Mouse (Mus musculus): ENCODE data around the gene Cyth2. TPM values are rescaled to one million over a fixed set of nuclear protein-coding genes. Genes with fewer than 3 reads are reported as not detected.

The Cyth2 gene
- polyA plus RNA-seq, 1 experiment = 42.6 TPM

DNA sequence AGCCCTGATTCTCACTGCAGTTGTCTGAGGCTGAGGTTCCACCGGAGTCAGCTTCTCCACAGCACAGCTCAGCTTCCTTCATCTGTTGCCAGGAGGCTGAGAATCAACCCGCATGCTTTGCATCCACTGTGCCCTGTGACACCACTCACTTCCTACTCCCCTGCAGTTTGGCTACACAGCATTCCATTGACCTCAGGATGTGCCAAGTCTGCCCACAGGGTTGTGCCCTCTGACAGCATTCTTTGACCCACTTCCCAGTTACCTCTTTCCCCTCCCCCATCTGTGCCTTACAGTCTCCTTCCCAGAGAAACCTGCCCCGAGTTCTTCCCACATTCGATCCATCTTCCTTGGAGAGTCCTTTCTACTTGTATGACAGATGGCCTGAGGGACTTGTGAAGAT is 32.1 kb downstream of the Cyth2 start:
- TF ChIP-seq CTCF (IDR thresholded peaks at IDR 0.05; ENCODE audit: insufficient read depth, low read length) (no peak), POLR2A (IDR thresholded peaks at IDR 0.05; ENCODE audit: borderline replicate concordance, extremely low read depth, low read depth, low read length) (no peak)
- H3K4me1 ChIP-seq (ENCODE audit: control insufficient read depth, insufficient read depth, low read length) = no peaks in the 10 kb centered on the region
- 50% methylated on average over 4 of the region's 4 CpGs for WGBS
- no peak for DNase-seq
- H3K4me3 ChIP-seq (replicated peaks; ENCODE audit: extremely low read depth, low read depth, low read length) = no peak overlapping the region

DNA sequence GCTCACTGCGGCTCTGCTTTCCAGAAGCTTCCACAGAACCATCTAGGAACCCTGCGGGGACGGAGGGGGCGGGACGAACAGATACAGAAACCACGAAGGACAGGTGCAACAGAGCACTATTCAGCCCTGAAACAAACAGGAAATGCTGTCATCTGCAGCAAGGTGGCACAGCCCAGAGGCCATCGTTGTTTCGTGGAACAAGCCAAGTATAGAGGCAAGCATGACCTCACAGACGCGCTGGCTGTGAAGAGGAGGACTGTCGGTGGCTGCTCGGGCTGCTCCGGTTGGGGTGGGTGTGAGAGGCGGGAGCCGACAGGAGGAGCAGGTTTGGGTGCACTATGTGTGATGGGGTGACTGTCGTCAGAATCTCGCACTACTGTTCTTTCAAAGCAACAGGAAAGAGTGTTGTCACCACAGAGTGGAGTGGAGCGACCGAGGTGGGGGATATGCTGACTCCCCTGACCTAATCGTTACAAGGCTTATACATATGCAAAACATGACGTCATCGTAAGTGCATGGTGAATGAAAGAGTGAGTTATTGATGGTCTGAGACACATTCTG is 35.2 kb downstream of the Cyth2 start:
- DNase-seq = no peak
- 13% methylated on average over 22 of the region's 22 CpGs for WGBS
- Histone ChIP-seq H3K4me1 (ENCODE audit: control insufficient read depth, insufficient read depth, low read length) (no peaks in the 10 kb centered on the region), H3K4me3 (replicated peaks; ENCODE audit: extremely low read depth, low read depth, low read length) (no peak overlapping the region)
- TF ChIP-seq POLR2A (IDR thresholded peaks at IDR 0.05; ENCODE audit: borderline replicate concordance, extremely low read depth, low read depth, low read length) (no peak), CTCF (IDR thresholded peaks at IDR 0.05; ENCODE audit: insufficient read depth, low read length) (no peak)

DNA sequence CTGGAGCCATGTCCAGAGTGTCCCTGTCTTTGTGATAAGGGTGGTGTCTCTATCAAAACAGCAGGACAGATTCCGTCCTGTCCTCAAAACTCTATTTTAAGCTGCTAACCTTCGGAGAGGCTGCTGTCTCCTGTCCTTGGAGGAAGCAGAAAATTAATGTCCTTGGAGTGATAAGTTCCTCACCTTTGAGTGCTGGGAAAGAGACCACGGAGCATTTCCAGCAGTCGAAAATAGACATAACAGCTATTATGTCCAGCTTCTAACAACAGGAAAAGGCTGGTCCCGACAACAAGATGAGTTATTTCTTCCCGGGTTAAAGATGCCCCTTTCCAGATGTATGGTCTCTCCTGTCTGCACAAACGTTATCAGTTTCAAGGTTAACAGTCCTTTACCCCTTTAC is 39.1 kb downstream of the Cyth2 start:
- no peaks in the 10 kb centered on the region for H3K4me1 ChIP-seq (ENCODE audit: control insufficient read depth, insufficient read depth, low read length)
- no peak for DNase-seq
- no peak overlapping the region for H3K4me3 ChIP-seq (replicated peaks; ENCODE audit: extremely low read depth, low read depth, low read length)
- TF ChIP-seq POLR2A (IDR thresholded peaks at IDR 0.05; ENCODE audit: borderline replicate concordance, extremely low read depth, low read depth, low read length) = no peak
- TF ChIP-seq CTCF (IDR thresholded peaks at IDR 0.05; ENCODE audit: insufficient read depth, low read length) = no peak
- WGBS = 47% methylated on average over 7 of the region's 7 CpGs

DNA sequence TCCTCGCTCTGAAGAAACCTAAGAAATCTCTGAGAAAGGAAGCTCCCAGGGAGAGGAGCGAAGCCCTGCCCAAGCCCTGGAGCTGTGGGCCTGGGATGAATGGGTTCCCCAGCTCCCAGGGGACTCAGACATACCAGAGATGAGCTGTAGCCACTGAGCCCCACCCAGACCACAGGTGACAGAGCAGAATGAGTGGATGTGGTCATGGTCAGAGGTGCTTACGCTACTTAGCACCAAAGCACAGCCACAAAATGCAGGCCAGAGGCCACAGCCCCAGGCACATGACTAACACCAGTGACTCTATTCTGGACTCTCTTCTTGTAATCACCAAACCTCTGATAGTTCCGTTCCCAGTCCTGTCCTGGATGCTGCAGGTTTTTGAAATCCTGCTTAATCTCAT is 43.3 kb downstream of the Cyth2 start:
- Histone ChIP-seq H3K4me1 (ENCODE audit: control insufficient read depth, insufficient read depth, low read length) (no peaks in the 10 kb centered on the region), H3K4me3 (replicated peaks; ENCODE audit: extremely low read depth, low read depth, low read length) (no peak overlapping the region)
- no peak for DNase-seq
- TF ChIP-seq CTCF (IDR thresholded peaks at IDR 0.05; ENCODE audit: insufficient read depth, low read length) = no peak
- no peak for TF ChIP-seq POLR2A (IDR thresholded peaks at IDR 0.05; ENCODE audit: borderline replicate concordance, extremely low read depth, low read depth, low read length)
- WGBS = 69% methylated on average over 4 of the region's 4 CpGs

DNA sequence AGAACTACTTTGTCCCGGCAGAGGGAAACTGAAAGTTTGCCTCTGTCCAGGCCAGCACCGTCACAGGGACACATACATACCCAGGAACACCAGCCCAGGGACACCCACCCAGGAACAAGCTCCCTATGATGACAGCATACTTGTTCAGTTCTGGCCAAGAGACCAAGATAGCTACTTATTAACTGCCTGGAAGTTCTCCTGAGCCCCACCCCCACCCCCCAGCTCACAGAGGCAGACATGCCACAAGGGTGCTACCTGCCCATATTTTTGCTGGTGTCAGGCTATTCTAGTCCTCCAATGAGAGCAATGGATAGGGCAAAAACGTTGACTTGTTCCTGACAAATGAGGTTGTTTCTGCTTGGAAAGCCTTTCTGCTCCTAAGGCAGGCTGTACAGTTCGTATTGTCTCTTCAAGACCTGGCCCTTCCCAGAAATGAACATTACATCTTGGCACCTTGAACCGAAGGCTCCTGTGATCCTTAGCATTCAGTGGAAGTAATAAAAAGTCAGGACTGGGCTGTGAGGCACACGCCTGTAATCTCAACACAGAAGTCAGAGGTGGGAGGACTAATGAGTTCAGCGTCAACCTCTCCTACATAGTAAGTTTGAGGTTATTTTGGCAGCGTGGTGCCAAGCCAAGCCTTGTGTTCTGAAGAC is 43.8 kb downstream of the Cyth2 start:
- TF ChIP-seq POLR2A (IDR thresholded peaks at IDR 0.05; ENCODE audit: borderline replicate concordance, extremely low read depth, low read depth, low read length) = no peak
- DNase-seq = no peak
- 55% methylated on average over 8 of the region's 8 CpGs for WGBS
- Histone ChIP-seq H3K4me3 (replicated peaks; ENCODE audit: extremely low read depth, low read depth, low read length) (no peak overlapping the region), H3K4me1 (ENCODE audit: control insufficient read depth, insufficient read depth, low read length) (no peaks in the 10 kb centered on the region)

DNA sequence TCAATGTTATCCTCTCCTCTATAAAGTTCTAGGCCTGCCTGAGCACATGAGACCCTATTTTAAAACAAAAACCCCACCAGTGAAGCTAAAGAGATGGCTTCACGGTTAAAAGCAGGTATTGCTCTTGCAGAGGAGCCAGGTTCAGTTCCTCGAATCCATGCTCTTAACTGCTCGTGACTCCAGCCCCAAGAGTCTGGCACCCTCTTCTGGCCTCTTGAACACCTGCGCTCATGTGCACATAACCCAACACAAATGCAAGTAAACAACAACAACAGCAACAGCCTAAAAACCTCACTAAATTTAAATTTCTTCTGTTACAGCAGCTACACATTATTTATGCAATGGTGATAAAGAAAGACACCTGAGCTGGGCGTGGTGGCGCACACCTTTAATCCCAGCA is 46.9 kb downstream of the Cyth2 start:
- Histone ChIP-seq H3K4me3 (replicated peaks; ENCODE audit: extremely low read depth, low read depth, low read length) (no peak overlapping the region), H3K4me1 (ENCODE audit: control insufficient read depth, insufficient read depth, low read length) (no peaks in the 10 kb centered on the region)
- whole genome bisulfite sequencing = 91% methylated on average over 6 of the region's 6 CpGs
- TF ChIP-seq POLR2A (IDR thresholded peaks at IDR 0.05; ENCODE audit: borderline replicate concordance, extremely low read depth, low read depth, low read length) (no peak), CTCF (IDR thresholded peaks at IDR 0.05; ENCODE audit: insufficient read depth, low read length) (no peak)
- DNase-seq = no peak

DNA sequence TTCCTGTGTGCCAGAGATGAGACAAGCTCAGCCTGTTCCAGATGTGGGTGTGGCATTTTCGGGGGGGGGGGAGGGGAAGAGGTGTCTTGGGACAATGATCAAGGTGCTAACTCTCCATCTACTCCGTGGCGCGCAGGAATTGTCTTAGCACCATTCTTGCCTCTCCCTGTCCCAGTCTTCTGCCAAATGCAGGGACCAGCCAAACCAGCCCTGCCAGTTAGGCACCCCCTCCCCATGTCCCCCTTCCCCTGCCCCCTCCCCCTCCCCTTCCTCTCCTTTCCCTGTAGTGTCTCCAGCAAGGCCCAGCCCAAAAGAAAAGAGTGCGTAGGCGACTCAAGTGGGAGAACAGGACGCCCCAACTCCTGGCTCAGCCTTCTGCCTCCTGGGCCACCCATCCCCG is 47.6 kb downstream of the Cyth2 start:
- no peaks in the 10 kb centered on the region for H3K4me1 ChIP-seq (ENCODE audit: control insufficient read depth, insufficient read depth, low read length)
- no peak for DNase-seq
- H3K4me3 ChIP-seq (replicated peaks; ENCODE audit: extremely low read depth, low read depth, low read length) = no peak overlapping the region
- WGBS = 34% methylated on average over 8 of the region's 8 CpGs
- no peak for TF ChIP-seq POLR2A (IDR thresholded peaks at IDR 0.05; ENCODE audit: borderline replicate concordance, extremely low read depth, low read depth, low read length)

DNA sequence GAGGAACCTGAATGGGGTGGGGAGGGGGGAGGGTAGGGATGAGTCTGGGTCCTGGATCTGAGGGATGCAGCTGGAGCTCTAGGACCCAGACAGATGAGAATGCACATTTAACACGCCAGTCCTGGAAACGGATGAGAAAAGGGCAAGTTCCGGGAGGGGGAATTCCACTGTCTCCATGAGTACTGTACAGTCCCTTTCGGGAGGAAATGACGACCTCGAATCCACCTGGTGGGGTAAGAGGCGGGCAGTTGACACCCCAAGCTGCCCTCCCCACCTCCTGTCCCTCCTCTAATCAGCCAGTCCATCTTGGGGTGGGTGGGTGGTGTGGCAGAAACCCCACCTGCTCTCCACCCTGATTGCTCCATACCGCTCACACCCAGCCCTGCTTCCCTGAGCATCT is 48.4 kb downstream of the Cyth2 start:
- TF ChIP-seq CTCF (IDR thresholded peaks at IDR 0.05; ENCODE audit: insufficient read depth, low read length) = no peak
- no peak for TF ChIP-seq POLR2A (IDR thresholded peaks at IDR 0.05; ENCODE audit: borderline replicate concordance, extremely low read depth, low read depth, low read length)
- 39% methylated on average over 8 of the region's 8 CpGs for WGBS
- Histone ChIP-seq H3K4me1 (ENCODE audit: control insufficient read depth, insufficient read depth, low read length) (no peaks in the 10 kb centered on the region), H3K4me3 (replicated peaks; ENCODE audit: extremely low read depth, low read depth, low read length) (no peak overlapping the region)
- DNase-seq = no peak

DNA sequence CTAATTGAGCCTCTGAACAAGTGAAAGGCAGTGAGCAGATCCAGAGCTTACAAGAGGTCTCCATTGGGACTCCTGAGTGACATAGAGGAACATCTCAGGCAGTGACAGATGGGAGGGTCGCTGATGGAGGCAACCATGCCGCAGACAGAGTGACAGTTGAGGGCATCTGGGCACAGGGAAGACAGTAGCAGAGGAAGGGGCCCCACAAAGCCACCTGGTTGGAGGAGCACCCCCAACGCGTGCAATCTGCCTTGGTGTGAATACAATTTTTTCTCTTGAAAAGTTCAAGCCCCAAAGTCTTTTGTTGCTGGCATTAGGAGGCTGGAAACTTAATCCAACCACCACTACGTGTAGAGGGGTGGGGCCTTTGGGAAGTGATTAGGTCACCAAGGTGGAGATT is 54.2 kb downstream of the Cyth2 start:
- no peak for TF ChIP-seq POLR2A (IDR thresholded peaks at IDR 0.05; ENCODE audit: borderline replicate concordance, extremely low read depth, low read depth, low read length)
- no peak for TF ChIP-seq CTCF (IDR thresholded peaks at IDR 0.05; ENCODE audit: insufficient read depth, low read length)

DNA sequence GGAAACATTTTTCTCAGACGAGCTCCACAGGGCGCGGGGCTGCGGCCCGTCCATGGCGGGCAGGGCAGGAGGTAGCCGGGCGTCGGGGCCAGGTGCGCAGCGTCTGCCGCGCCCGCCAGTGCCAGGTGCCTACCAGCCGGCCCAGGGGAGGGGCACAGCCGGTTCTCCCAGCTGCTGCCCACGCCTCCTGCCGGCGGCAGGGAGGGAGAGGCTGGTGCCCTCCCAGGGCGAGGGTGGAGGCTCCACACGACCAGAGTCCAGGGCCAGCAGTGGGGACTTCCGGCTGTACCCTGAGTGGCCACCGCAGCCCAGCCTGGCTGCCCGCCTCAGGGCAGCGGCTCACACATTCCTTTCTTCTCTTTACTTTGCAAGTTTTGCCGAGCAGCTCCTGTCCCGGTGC is 55.0 kb downstream of the Cyth2 start:
- no peak for TF ChIP-seq POLR2A (IDR thresholded peaks at IDR 0.05; ENCODE audit: borderline replicate concordance, extremely low read depth, low read depth, low read length)
- TF ChIP-seq CTCF (IDR thresholded peaks at IDR 0.05; ENCODE audit: insufficient read depth, low read length) = no peak
- peak; percentile 54 for DNase-seq
- WGBS = 6% methylated on average over 27 of the region's 27 CpGs
- no peaks in the 10 kb centered on the region for H3K4me1 ChIP-seq (ENCODE audit: control insufficient read depth, insufficient read depth, low read length)
- peak overlapping the region; percentile 16 for H3K4me3 ChIP-seq (replicated peaks; ENCODE audit: extremely low read depth, low read depth, low read length)

More for the DNA sequence above, 54.2 kb downstream of the Cyth2 start:
- Histone ChIP-seq H3K4me3 (replicated peaks; ENCODE audit: extremely low read depth, low read depth, low read length) (no peak overlapping the region), H3K4me1 (ENCODE audit: control insufficient read depth, insufficient read depth, low read length) (no peaks in the 10 kb centered on the region)
- DNase-seq = no peak
- 57% methylated on average over 5 of the region's 5 CpGs for WGBS

Other genes with a start within 250 kb of the Cyth2 start
- gene Bcat2, start 244.4 kb downstream of the Cyth2 start, polyA plus RNA-seq (2012; rRNA removed) = 44.2 TPM in 2 replicates
- gene Fgf21, start 199.1 kb downstream of the Cyth2 start, polyA plus RNA-seq (2012; rRNA removed) = not detected in 2 replicates
- 0.78 TPM in 1 of 2 replicates, not detected in the other for gene Fut1, start 197.3 kb downstream of the Cyth2 start, polyA plus RNA-seq (2012; rRNA removed)
- 1.7 and 2.0 TPM in 2 replicates for gene Izumo1, start 192.8 kb downstream of the Cyth2 start, polyA plus RNA-seq (2012; rRNA removed)
- gene Rasip1, start 187.1 kb downstream of the Cyth2 start, polyA plus RNA-seq (2012; rRNA removed) = 139 and 181 TPM in 2 replicates
- 8.6 and 13.2 TPM in 2 replicates for gene Mamstr, start 174.6 kb downstream of the Cyth2 start, polyA plus RNA-seq (2012; rRNA removed)
- 1.0 and 4.1 TPM in 2 replicates for gene Fut2, start 148.2 kb downstream of the Cyth2 start, polyA plus RNA-seq (2012; rRNA removed)
- gene Ntn5, start 130.6 kb downstream of the Cyth2 start, polyA plus RNA-seq (2012; rRNA removed) = 5.5 and 7.7 TPM in 2 replicates
- 3.7 and 4.5 TPM in 2 replicates for gene Sec1, start 120.2 kb downstream of the Cyth2 start, polyA plus RNA-seq (2012; rRNA removed)
- gene Car11, start 114.7 kb downstream of the Cyth2 start, polyA plus RNA-seq (2012; rRNA removed) = 5.1 and 6.2 TPM in 2 replicates
- gene Dbp, start 109.5 kb downstream of the Cyth2 start, polyA plus RNA-seq (2012; rRNA removed) = 43.1 and 133 TPM in 2 replicates
- 1,119 and 1,194 TPM in 2 replicates for gene Rpl18, start 99.1 kb downstream of the Cyth2 start, polyA plus RNA-seq (2012; rRNA removed)
- gene Sphk2, start 96.6 kb downstream of the Cyth2 start, polyA plus RNA-seq (2012; rRNA removed) = 59.7 and 62.4 TPM in 2 replicates
- 12.2 and 15.0 TPM in 2 replicates for gene Fam83e, start 93.4 kb downstream of the Cyth2 start, polyA plus RNA-seq (2012; rRNA removed)
- gene Spaca4, start 88.8 kb downstream of the Cyth2 start, polyA plus RNA-seq (2012; rRNA removed) = not detected in 2 replicates
- 0.70 and 1.5 TPM in 2 replicates for gene Lmtk3, start 30.8 kb downstream of the Cyth2 start, polyA plus RNA-seq (2012; rRNA removed)
- gene Sult2b1, start 29.9 kb downstream of the Cyth2 start, polyA plus RNA-seq (2012; rRNA removed) = 5.5 and 19.3 TPM in 2 replicates
- 0.43 and 0.49 TPM in 2 replicates for gene Kcnj14, start 10.2 kb upstream of the Cyth2 start, polyA plus RNA-seq (2012; rRNA removed)
- gene Grwd1, start 16.4 kb upstream of the Cyth2 start, polyA plus RNA-seq (2012; rRNA removed) = 7.9 and 11.8 TPM in 2 replicates
- gene Kdelr1, start 58.2 kb upstream of the Cyth2 start, polyA plus RNA-seq (2012; rRNA removed) = 178 and 208 TPM in 2 replicates
- 2.5 and 3.5 TPM in 2 replicates for gene Grin2d, start 63.8 kb upstream of the Cyth2 start, polyA plus RNA-seq (2012; rRNA removed)
- not detected in 2 replicates for gene Syngr4, start 82.1 kb upstream of the Cyth2 start, polyA plus RNA-seq (2012; rRNA removed)
- 35.5 and 41.9 TPM in 2 replicates for gene Tmem143, start 82.4 kb upstream of the Cyth2 start, polyA plus RNA-seq (2012; rRNA removed)
- 210 and 228 TPM in 2 replicates for gene Emp3, start 106.8 kb upstream of the Cyth2 start, polyA plus RNA-seq (2012; rRNA removed)
- 10.3 and 12.3 TPM in 2 replicates for gene Ccdc114, start 109.5 kb upstream of the Cyth2 start, polyA plus RNA-seq (2012; rRNA removed)
- gene Abcc6, start 215.7 kb upstream of the Cyth2 start, polyA plus RNA-seq (2012; rRNA removed) = 1.5 TPM in 2 replicates
- gene Nomo1, start 219.1 kb upstream of the Cyth2 start, polyA plus RNA-seq (2012; rRNA removed) = 27.8 and 34.0 TPM in 2 replicates

All from lung, adult 2 months (tissue).